In genomic region chr2:178542032-178542431, GRCm38 (mm10) we compare ENCODE assay signal across 8 mouse cellular contexts.
DNase-seq lines count a peak whose midpoint lies in the region; ATAC-seq lines count a peak whose summit lies in the region.

No protein-coding gene starts in this region.

- no peak for ATAC-seq in inflammation-experienced regulatory T-cells, adult 6 months

- intact Hi-C loops in left cerebral cortex, postnatal 4 days (cut with DNase I), result no loop called here

- DNase-seq in gastrocnemius, adult 18-20 months (ENCODE audit: low spot score), result peak; percentile 22
- DNase-seq in gastrocnemius, postnatal 25 days, result no peak
- peak; percentile 16 for DNase-seq in ovary, postnatal 36 days (ENCODE audit: low spot score)
- no peak for DNase-seq in ovary, postnatal 10 days (ENCODE audit: low spot score)
- DNase-seq in embryo, embryonic 11 days, result peak; percentile 56
- peak; percentile 47 for DNase-seq in left cerebral cortex, postnatal 4 days
- peak; percentile 43 for DNase-seq in retina, postnatal 1 day

Comparison
In these comparisons a context has a peak if more than half of its experiments do, and no peak if none do; other contexts are left out.
1. DNase-seq: peak in gastrocnemius, adult 18-20 months (single experiment), ovary, postnatal 36 days (single experiment), embryo, embryonic 11 days (single experiment), left cerebral cortex, postnatal 4 days (single experiment) and retina, postnatal 1 day (single experiment); none in gastrocnemius, postnatal 25 days (single experiment) and ovary, postnatal 10 days (single experiment).